Mouse (Mus musculus) small intestine, adult 2 months (tissue): ENCODE measurements around the gene Anapc2. TPM values are rescaled to one million over a fixed set of nuclear protein-coding genes. Genes with fewer than 3 reads are reported as not detected.

Experiments
- H3K27ac ChIP-seq: fragments of 200-500 bp; 2 replicates; pipeline ENCODE4 v1.5.1; 2012; ENCODE audit warnings: low read depth, low read length, control low read depth, inconsistent platforms; ENCODE audit not compliant: insufficient read depth
- H3K27me3 ChIP-seq: fragments of 200-500 bp; 2 replicates; pipeline ENCODE4 v1.6.1; 2012; ENCODE audit warnings: mild to moderate bottlenecking, moderate library complexity, low read length, inconsistent platforms; ENCODE audit not compliant: control insufficient read depth, insufficient read depth
- H3K36me3 ChIP-seq: fragments of 200-500 bp; 2 replicates; pipeline ENCODE4 v1.6.1; 2012; ENCODE audit warnings: mild to moderate bottlenecking, low read length, control low read depth, inconsistent platforms; ENCODE audit not compliant: control insufficient read depth, insufficient read depth
- H3K4me1 ChIP-seq: fragments of 200-500 bp; 2 replicates; pipeline ENCODE4 v1.6.1; 2012; ENCODE audit warnings: low read length, inconsistent platforms, mixed read lengths; ENCODE audit not compliant: control insufficient read depth, insufficient read depth, insufficient read length
- H3K4me3 ChIP-seq: fragments of 200-500 bp; 2 replicates; pipeline ENCODE4 v1.5.1; 2012; ENCODE audit warnings: low read depth, mild to moderate bottlenecking, control low read depth, inconsistent platforms, low read length, moderate library complexity
- CTCF ChIP-seq: fragments of 200-500 bp; IDR thresholded peaks from 2 replicates; pipeline ENCODE4 v1.5.1; 2012; ENCODE audit warnings: low read depth, mild to moderate bottlenecking, control low read depth, inconsistent platforms, low read length, moderate library complexity, mixed read lengths; ENCODE audit not compliant: insufficient replicate concordance, insufficient read length; ENCODE audit errors: extremely low read depth
- POLR2A ChIP-seq: fragments of 200-500 bp; IDR thresholded peaks from 2 replicates; pipeline ENCODE4 v1.6.1; 2012; ENCODE audit warnings: low read depth, mild to moderate bottlenecking, control low read depth, inconsistent platforms, low read length, moderate library complexity
- WGBS: fragments of 180-500 bp; shearing (Covaris S2); methylation state at CpG from one replicate; pipeline ENCODE4 v1.1.7; 2018; 5-methylcytosine and 5-hydroxymethylcytosine counted together
- polyA plus RNA-seq: library from polyadenylated mRNA; depleted of rRNA; stranded (reverse); fragments of >200 nt; gene quantifications from 2 replicates; pipeline ENCODE4 v1.2.3, GENCODE M21; 2012

The Anapc2 gene
- polyA plus RNA-seq, 1 experiment = 71.6 TPM

DNA sequence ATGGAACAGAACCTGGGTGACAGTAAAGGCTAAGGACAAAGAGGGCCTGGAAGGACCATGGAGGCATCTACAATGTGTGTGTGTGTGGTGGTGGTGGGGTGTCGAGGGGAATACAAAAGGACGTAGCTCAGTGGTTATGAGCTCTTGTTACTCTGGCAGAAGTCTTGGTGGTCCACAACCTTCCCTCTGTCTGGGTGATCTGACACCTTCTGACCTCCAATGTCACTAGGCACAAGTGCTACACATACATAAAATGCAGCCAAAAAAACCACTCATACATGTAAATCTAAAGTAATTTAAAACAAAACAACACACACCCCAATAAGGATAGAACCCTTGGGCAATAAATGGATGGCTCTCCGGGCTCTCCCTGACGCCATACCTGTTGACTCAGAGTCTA, 44.9 kb upstream of the Anapc2 start:
- H3K36me3 ChIP-seq = peaks cover 4% of the 10 kb centered on the region
- peaks cover 6% of the 10 kb centered on the region for H3K4me1 ChIP-seq
- no peaks in the 10 kb centered on the region for H3K27me3 ChIP-seq
- H3K4me3 ChIP-seq = no peak overlapping the region
- no peak overlapping the region for H3K27ac ChIP-seq
- 89% methylated on average over 4 of the region's 4 CpGs for WGBS
- TF ChIP-seq CTCF = no peak
- TF ChIP-seq POLR2A = no peak

DNA sequence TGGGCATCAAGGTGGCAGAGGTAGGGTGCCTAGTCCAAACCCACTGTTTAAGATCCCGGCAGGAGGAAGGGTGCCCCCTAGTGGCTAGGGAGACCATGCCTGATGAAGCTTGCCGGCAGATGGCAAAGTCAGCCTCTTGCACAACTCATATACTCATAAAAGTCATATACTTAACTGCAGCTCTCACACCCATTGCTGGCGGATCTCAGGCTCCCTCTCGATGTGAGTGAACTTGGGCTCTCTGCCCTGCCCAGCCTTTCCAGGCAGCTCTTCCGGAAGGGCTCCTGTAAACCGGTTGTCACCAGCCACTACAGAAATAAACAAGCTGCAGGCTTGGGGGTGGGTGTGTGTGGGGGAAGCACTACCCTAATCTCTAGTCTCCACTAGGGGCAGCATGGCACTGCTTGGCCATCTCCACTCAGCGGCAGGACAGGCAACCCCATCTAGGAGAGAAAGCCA, 43.8 kb upstream of the Anapc2 start:
- Histone ChIP-seq H3K4me1 (peaks cover 8% of the 10 kb centered on the region), H3K27ac (peak overlapping the region; percentile 56), H3K27me3 (no peaks in the 10 kb centered on the region), H3K4me3 (peak overlapping the region; percentile 30), H3K36me3 (peaks cover under 1% of the 10 kb centered on the region)
- 1% methylated on average over 7 of the region's 7 CpGs for WGBS
- TF ChIP-seq CTCF = peak; percentile 78
- TF ChIP-seq POLR2A = 0 out of 2 replicates have a peak, but pooled peaks have one; percentile 32

GRCm38 (mm10) chr2:25228995-25229530, 43.2 kb upstream of the Anapc2 start:
- no peaks in the 10 kb centered on the region for H3K27me3 ChIP-seq
- H3K27ac ChIP-seq = peak overlapping the region; percentile 56
- H3K4me1 ChIP-seq = peaks cover 12% of the 10 kb centered on the region
- H3K36me3 ChIP-seq = no peaks in the 10 kb centered on the region
- H3K4me3 ChIP-seq = no peak overlapping the region
- no peak for TF ChIP-seq POLR2A
- no peak for TF ChIP-seq CTCF
- WGBS = 77% methylated on average over 6 of the region's 6 CpGs

GRCm38 (mm10) chr2:25229582-25229981, 42.7 kb upstream of the Anapc2 start:
- Histone ChIP-seq H3K4me3 (no peak overlapping the region), H3K4me1 (peaks cover 17% of the 10 kb centered on the region), H3K36me3 (no peaks in the 10 kb centered on the region), H3K27me3 (no peaks in the 10 kb centered on the region), H3K27ac (no peak overlapping the region)
- WGBS = 93% methylated on average over 5 of the region's 5 CpGs
- TF ChIP-seq CTCF = no peak
- no peak for TF ChIP-seq POLR2A

GRCm38 (mm10) chr2:25230581-25230980, 41.7 kb upstream of the Anapc2 start:
- 90% methylated on average over 7 of the region's 7 CpGs for WGBS
- TF ChIP-seq CTCF = no peak
- TF ChIP-seq POLR2A = no peak
- no peaks in the 10 kb centered on the region for H3K36me3 ChIP-seq
- peaks cover 25% of the 10 kb centered on the region for H3K4me1 ChIP-seq
- no peak overlapping the region for H3K27ac ChIP-seq
- H3K4me3 ChIP-seq = no peak overlapping the region
- H3K27me3 ChIP-seq = no peaks in the 10 kb centered on the region

DNA sequence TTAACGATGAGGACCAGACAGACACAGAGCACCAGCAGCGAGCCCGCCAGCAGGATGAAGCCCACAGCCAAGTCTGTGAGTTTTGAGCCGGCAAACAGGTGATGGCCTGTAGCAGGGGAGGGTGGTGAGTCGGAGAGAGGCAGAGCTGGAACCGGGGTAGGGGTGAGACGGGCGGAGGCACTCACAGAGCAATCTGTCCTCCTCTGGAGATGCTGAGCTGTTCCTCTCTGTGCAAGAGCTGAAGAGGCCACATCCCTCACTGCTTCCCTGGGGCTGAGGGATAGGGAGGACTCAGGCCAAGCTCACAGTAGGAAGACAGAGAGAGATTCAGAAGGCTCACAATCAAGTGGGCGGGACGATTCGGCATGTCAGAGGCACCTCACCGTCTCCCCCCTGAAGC, 41.2 kb upstream of the Anapc2 start:
- H3K4me3 ChIP-seq = no peak overlapping the region
- no peak overlapping the region for H3K27ac ChIP-seq
- no peak for TF ChIP-seq CTCF
- H3K36me3 ChIP-seq = no peaks in the 10 kb centered on the region
- peaks cover 29% of the 10 kb centered on the region for H3K4me1 ChIP-seq
- no peaks in the 10 kb centered on the region for H3K27me3 ChIP-seq
- WGBS = 78% methylated on average over 12 of the region's 12 CpGs

DNA sequence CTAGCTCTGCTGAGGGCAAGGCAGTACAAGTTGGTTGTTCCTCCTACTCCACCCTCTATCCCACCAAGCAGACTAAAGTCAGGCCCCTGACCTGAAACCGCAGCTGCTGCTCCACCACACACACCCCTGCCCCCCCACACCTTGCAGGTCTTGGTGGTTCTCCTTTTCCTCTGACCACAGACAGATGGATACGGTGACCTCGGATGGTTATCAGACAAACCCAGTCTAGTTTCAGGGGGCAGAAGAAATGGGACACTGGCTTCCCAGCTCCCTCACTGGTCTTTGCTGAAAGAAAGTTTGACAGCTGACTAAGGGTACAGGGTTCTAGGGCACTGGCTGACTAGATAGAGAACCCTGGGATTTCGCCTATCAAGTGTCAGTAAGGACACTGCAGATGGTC, 38.9 kb upstream of the Anapc2 start:
- H3K36me3 ChIP-seq = no peaks in the 10 kb centered on the region
- peaks cover 40% of the 10 kb centered on the region for H3K4me1 ChIP-seq
- WGBS = 73% methylated on average over 4 of the region's 4 CpGs
- no peak overlapping the region for H3K27ac ChIP-seq
- TF ChIP-seq CTCF (no peak), POLR2A (no peak)
- no peak overlapping the region for H3K4me3 ChIP-seq
- H3K27me3 ChIP-seq = no peaks in the 10 kb centered on the region

- TF ChIP-seq POLR2A (no peak), CTCF (no peak)
- peak within 1 kb of the TSS; percentile 86 for H3K27ac ChIP-seq
- H3K27me3 ChIP-seq = no peaks in the 10 kb centered on the region
- H3K4me3 ChIP-seq = no peak within 1 kb of the TSS
- WGBS = 41% methylated on average over 3 of the region's 3 CpGs
- no peaks in the 10 kb centered on the region for H3K36me3 ChIP-seq
- H3K4me1 ChIP-seq = peaks cover 37% of the 10 kb centered on the region
These were observed 38.2 kb upstream of the Anapc2 start, which contains the start of gene Slc34a3 for GRCm38 (mm10) chr2:25234050-25234449. Gene Slc34a3 (minus strand): TSS chr2:25234364.
